Mouse (Mus musculus) hindbrain, embryonic 11.5 days (tissue): Measurements from ENCODE around the gene Ptprh. TPM values are rescaled to one million over a fixed set of nuclear protein-coding genes. Genes with fewer than 3 reads are reported as not detected.

Source experiments
- ATAC-seq: fragments of 200-750 bp; cut with Nextera tagmentation; 2 replicates; pipeline ENCODE4 v1.8.0; 2017; ENCODE audit warnings: mild to moderate bottlenecking, moderate TSS enrichment, moderate library complexity; ENCODE audit not compliant: low FRiP score
- DNase-seq: peaks from one replicate; pipeline ENCODE4 v3.0.0-alpha.2; 2015; ENCODE audit warnings: low spot score
- H3K27ac ChIP-seq: fragments of 300-500 bp; sonication (generic); 2 replicates; pipeline ENCODE4 v1.5.1; 2014; ENCODE audit warnings: mild to moderate bottlenecking, low read depth, low read length
- H3K27me3 ChIP-seq: fragments of 300-500 bp; sonication (generic); 2 replicates; pipeline ENCODE4 v1.6.1; 2014; ENCODE audit warnings: mild to moderate bottlenecking, low read length, moderate library complexity, mixed read lengths; ENCODE audit not compliant: control insufficient read depth, insufficient read depth
- H3K36me3 ChIP-seq: fragments of 300-500 bp; sonication (generic); 2 replicates; pipeline ENCODE4 v1.6.1; 2014; ENCODE audit warnings: mild to moderate bottlenecking, low read length, moderate library complexity, mixed read lengths; ENCODE audit not compliant: control insufficient read depth, insufficient read depth
- H3K4me1 ChIP-seq: fragments of 300-500 bp; sonication (generic); replicated peaks from 2 replicates; pipeline ENCODE4 v1.6.1; 2014; ENCODE audit warnings: low read length, mixed read lengths; ENCODE audit not compliant: control insufficient read depth, insufficient read depth
- H3K4me2 ChIP-seq: fragments of 300-500 bp; sonication (generic); replicated peaks from 2 replicates; pipeline ENCODE4 v1.6.1; 2014; ENCODE audit warnings: mild to moderate bottlenecking, low read depth, low read length
- H3K4me3 ChIP-seq: fragments of 300-500 bp; sonication (generic); 2 replicates; pipeline ENCODE4 v1.5.1; 2014; ENCODE audit warnings: low read depth, low read length
- H3K9ac ChIP-seq: fragments of 300-500 bp; sonication (generic); 2 replicates; pipeline ENCODE4 v1.6.1; 2014; ENCODE audit warnings: low read depth, low read length
- H3K9me3 ChIP-seq: fragments of 300-500 bp; sonication (generic); 2 replicates; pipeline ENCODE4 v1.6.1; 2016; ENCODE audit warnings: low read length; ENCODE audit not compliant: control insufficient read depth
- WGBS: fragments of 180-500 bp; shearing (Covaris S2); extraction: QIAGEN DNeasy Blood & Tissue Kit; methylation state at CpG from one replicate; pipeline ENCODE4 v1.1.7; 2014; 5-methylcytosine and 5-hydroxymethylcytosine counted together
- polyA plus RNA-seq: library from polyadenylated mRNA; unstranded; fragments of >200 nt; fragmentation: Nextera tagmentation; extraction: Ambion mirVana; gene quantifications from 2 replicates; pipeline ENCODE4 v1.2.1, GENCODE M21; 2014

Ptprh gene
- polyA plus RNA-seq, 1 experiment from 2014 or later: not detected

- H3K4me3 ChIP-seq: no peak overlapping the region
- no peak overlapping the region for H3K27ac ChIP-seq
- no peaks in the 10 kb centered on the region for H3K4me1 ChIP-seq
- H3K9me3 ChIP-seq: no peaks in the 10 kb centered on the region
- no peaks in the 10 kb centered on the region for H3K27me3 ChIP-seq
- WGBS: 86% methylated on average over 11 of the region's 11 CpGs
- no peak overlapping the region for H3K4me2 ChIP-seq
- H3K9ac ChIP-seq: no peak overlapping the region
- DNase-seq: no peak
- H3K36me3 ChIP-seq: peaks cover 11% of the 10 kb centered on the region; the same call in 1 of the 2 replicates
- ATAC-seq: no peak
These were observed 37.3 kb upstream of the Ptprh start for GRCm38 (mm10) chr7:4641155-4641554.

- Histone ChIP-seq H3K4me2 (no peak overlapping the region), H3K27ac (no peak overlapping the region), H3K4me3 (no peak overlapping the region), H3K27me3 (no peaks in the 10 kb centered on the region), H3K4me1 (no peaks in the 10 kb centered on the region), H3K36me3 (peaks cover 20% of the 10 kb centered on the region), H3K9ac (no peak overlapping the region), H3K9me3 (no peaks in the 10 kb centered on the region)
- ATAC-seq: no peak
- 90% methylated on average over 4 of the region's 4 CpGs for WGBS
- no peak for DNase-seq
These were observed 32.3 kb upstream of the Ptprh start for GRCm38 (mm10) chr7:4636179-4636578.

- no peak for ATAC-seq
- DNase-seq: no peak
- Histone ChIP-seq H3K4me2 (no peak within 1 kb of the TSS), H3K36me3 (peaks cover 12% of the 10 kb centered on the region; the same call in 1 of the 2 replicates), H3K9me3 (no peaks in the 10 kb centered on the region), H3K4me3 (no peak within 1 kb of the TSS), H3K4me1 (no peaks in the 10 kb centered on the region), H3K27ac (no peak within 1 kb of the TSS), H3K9ac (no peak within 1 kb of the TSS), H3K27me3 (no peaks in the 10 kb centered on the region)
- 86% methylated on average over 4 of the region's 4 CpGs for WGBS
These were observed 27.2 kb upstream of the Ptprh start, which contains the start of gene Tmem86b for GRCm38 (mm10) chr7:4631031-4631430. Gene Tmem86b, minus strand, starts transcription at chr7:4631422.

- no peak overlapping the region for H3K4me2 ChIP-seq
- no peak overlapping the region for H3K27ac ChIP-seq
- DNase-seq (no peak), ATAC-seq (no peak)
- H3K9me3 ChIP-seq: no peaks in the 10 kb centered on the region
- peaks cover 12% of the 10 kb centered on the region; the same call in 1 of the 2 replicates for H3K36me3 ChIP-seq
- H3K27me3 ChIP-seq: no peaks in the 10 kb centered on the region
- no peaks in the 10 kb centered on the region for H3K4me1 ChIP-seq
- H3K9ac ChIP-seq: no peak overlapping the region
- H3K4me3 ChIP-seq: no peak overlapping the region
- WGBS: 71% methylated on average over 1 of the region's 1 CpGs
These were observed 26.4 kb upstream of the Ptprh start for GRCm38 (mm10) chr7:4630198-4630597.

GRCm38 (mm10) chr7:4629586-4629985 is 25.7 kb upstream of the Ptprh start:
- Histone ChIP-seq H3K4me3 (no peak overlapping the region), H3K9ac (no peak overlapping the region), H3K27me3 (no peaks in the 10 kb centered on the region), H3K9me3 (no peaks in the 10 kb centered on the region), H3K27ac (no peak overlapping the region), H3K36me3 (peaks cover 12% of the 10 kb centered on the region; the same call in 1 of the 2 replicates), H3K4me1 (no peaks in the 10 kb centered on the region), H3K4me2 (no peak overlapping the region)
- 90% methylated on average over 5 of the region's 5 CpGs for WGBS
- ATAC-seq (no peak), DNase-seq (no peak)

- no peaks in the 10 kb centered on the region for H3K9me3 ChIP-seq
- DNase-seq (no peak), ATAC-seq (no peak)
- H3K27ac ChIP-seq: no peak overlapping the region
- H3K27me3 ChIP-seq: no peaks in the 10 kb centered on the region
- no peaks in the 10 kb centered on the region for H3K36me3 ChIP-seq
- H3K4me1 ChIP-seq: no peaks in the 10 kb centered on the region
- H3K4me3 ChIP-seq: no peak overlapping the region
- 94% methylated on average over 2 of the region's 2 CpGs for WGBS
- H3K4me2 ChIP-seq: no peak overlapping the region
- no peak overlapping the region for H3K9ac ChIP-seq
These were observed 22.1 kb upstream of the Ptprh start for GRCm38 (mm10) chr7:4625928-4626327.

- no peak overlapping the region for H3K27ac ChIP-seq
- no peaks in the 10 kb centered on the region for H3K27me3 ChIP-seq
- H3K4me1 ChIP-seq: no peaks in the 10 kb centered on the region
- H3K4me3 ChIP-seq: no peak overlapping the region
- WGBS: 51% methylated on average over 1 of the region's 1 CpGs
- no peaks in the 10 kb centered on the region for H3K36me3 ChIP-seq
- ATAC-seq (no peak), DNase-seq (no peak)
- H3K9ac ChIP-seq: no peak overlapping the region
- H3K9me3 ChIP-seq: no peaks in the 10 kb centered on the region
- H3K4me2 ChIP-seq: no peak overlapping the region
These were observed 20.5 kb upstream of the Ptprh start for GRCm38 (mm10) chr7:4624343-4624742.

GRCm38 (mm10) chr7:4623544-4624189 is 19.8 kb upstream of the Ptprh start:
- DNase-seq (peak; percentile 62), ATAC-seq (peak; percentile 73; the same call in 1 of the 2 replicates)
- 26% methylated on average over 4 of the region's 4 CpGs for WGBS
- Histone ChIP-seq H3K4me3 (no peak overlapping the region), H3K4me1 (no peaks in the 10 kb centered on the region), H3K9ac (no peak overlapping the region), H3K27ac (no peak overlapping the region), H3K9me3 (no peaks in the 10 kb centered on the region), H3K27me3 (no peaks in the 10 kb centered on the region), H3K4me2 (no peak overlapping the region), H3K36me3 (no peaks in the 10 kb centered on the region)

- Histone ChIP-seq H3K9me3 (no peaks in the 10 kb centered on the region), H3K9ac (no peak overlapping the region), H3K4me2 (no peak overlapping the region), H3K4me3 (no peak overlapping the region), H3K4me1 (no peaks in the 10 kb centered on the region), H3K27ac (no peak overlapping the region), H3K27me3 (no peaks in the 10 kb centered on the region), H3K36me3 (no peaks in the 10 kb centered on the region)
- WGBS: 33% methylated on average over 1 of the region's 1 CpGs
- DNase-seq: peak; percentile 52
- no peak for ATAC-seq
These were observed 16.1 kb upstream of the Ptprh start for GRCm38 (mm10) chr7:4619979-4620378.
